Mouse (Mus musculus) layer of hippocampus, postnatal 36 days (tissue): Measurements from ENCODE around the gene Zfp46. TPM values are rescaled to one million over a fixed set of nuclear protein-coding genes. Genes with fewer than 3 reads are reported as not detected.
A peak's percentile ranks its signal among the peaks of the same experiment; 100 is the strongest.

ENCODE experiments used
- DNase-seq, 2 experiments: peaks; one replicate each; pipeline ENCODE4 v3.0.0; 2022
- total RNA-seq, 2 experiments: library from RNA; stranded (reverse); gene quantifications; 2 replicates each; pipeline ENCODE4 v1.2.3; 2021

Gene Zfp46
- total RNA-seq, 2 experiments from 2014 or later, result 37.7 to 43.1 TPM

GRCm38 (mm10) chr4:136266716-136267343 lies 17.7 kb upstream of the Zfp46 start:
- DNase-seq, result no peak

GRCm38 (mm10) chr4:136268912-136269311 lies 15.6 kb upstream of the Zfp46 start:
- no peak for DNase-seq

GRCm38 (mm10) chr4:136270648-136271047 lies 13.8 kb upstream of the Zfp46 start:
- DNase-seq, result no peak

GRCm38 (mm10) chr4:136281097-136281496 lies 3.4 kb upstream of the Zfp46 start:
- no peak for DNase-seq

- DNase-seq, result no peak
Observed at GRCm38 (mm10) chr4:136281611-136282010, 2.9 kb upstream of the Zfp46 start.

GRCm38 (mm10) chr4:136282621-136283480 lies 1.6 kb upstream of the Zfp46 start:
- DNase-seq, result no peak

- no peak for DNase-seq
Observed at GRCm38 (mm10) chr4:136283783-136284182, 700 bp upstream of the Zfp46 start.

- DNase-seq, result no peak
Observed at GRCm38 (mm10) chr4:136284891-136285290, 408 bp downstream of the Zfp46 start.

- peak; percentile 91 to 95 for DNase-seq
Observed at GRCm38 (mm10) chr4:136285348-136285810, 896 bp downstream of the Zfp46 start.

- peak; percentile 94 to 95 for DNase-seq
Observed at GRCm38 (mm10) chr4:136285811-136286371, 1.4 kb downstream of the Zfp46 start.

- DNase-seq, result no peak
Observed at GRCm38 (mm10) chr4:136289918-136290780, 5.7 kb downstream of the Zfp46 start.

GRCm38 (mm10) chr4:136290781-136291595 lies 6.5 kb downstream of the Zfp46 start:
- DNase-seq, result no peak

- DNase-seq, result no peak
Observed at GRCm38 (mm10) chr4:136291692-136292091, 7.2 kb downstream of the Zfp46 start.

GRCm38 (mm10) chr4:136295941-136296340 lies 11.5 kb downstream of the Zfp46 start:
- DNase-seq, result no peak

GRCm38 (mm10) chr4:136302462-136302861 lies 18.0 kb downstream of the Zfp46 start:
- DNase-seq, result no peak

- no peak for DNase-seq
Observed at GRCm38 (mm10) chr4:136304181-136304580, 19.7 kb downstream of the Zfp46 start.

GRCm38 (mm10) chr4:136308355-136308754 lies 23.9 kb downstream of the Zfp46 start:
- no peak for DNase-seq

GRCm38 (mm10) chr4:136309780-136310179 lies 25.3 kb downstream of the Zfp46 start:
- no peak for DNase-seq

- peak; percentile 99 for DNase-seq
Observed at GRCm38 (mm10) chr4:136310229-136311041, 26.0 kb downstream of the Zfp46 start, which contains the start of gene Hnrnpr. Hnrnpr (plus strand) TSS chr4:136310942.
